32 mouse cellular contexts compared by ENCODE assay signal in the genomic region with DNA sequence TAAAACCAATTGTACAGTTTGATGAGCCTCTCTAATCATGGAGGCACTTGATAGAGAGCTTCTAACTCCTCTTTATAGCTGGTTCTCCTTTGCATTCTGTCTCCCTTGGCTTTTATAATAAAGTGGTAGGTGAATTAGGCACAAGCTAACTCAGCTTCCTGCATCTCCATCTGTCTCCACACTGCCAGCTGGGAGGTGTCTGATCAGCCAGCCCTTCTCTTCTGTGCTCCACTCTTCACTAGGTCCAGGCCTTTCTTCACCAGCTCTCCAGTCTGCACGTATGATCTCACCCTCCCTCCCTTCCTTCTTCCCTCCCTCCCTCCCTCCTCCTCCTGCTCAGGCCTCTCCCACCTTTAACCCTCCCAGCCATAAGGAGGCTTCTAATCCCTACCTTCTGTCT.
A peak's percentile ranks its signal among the peaks of the same experiment; 100 is the strongest.
DNase-seq lines count a peak whose midpoint lies in the region; ATAC-seq lines count a peak whose summit lies in the region.
"Had no signal": no experiment of that assay in that cellular context is flagged by ENCODE, and none has a peak within 500 bp of the region (broad histone marks: within the 10 kb centered on the region; RNA-seq: fewer than 3 reads in every experiment).

No protein-coding gene starts in this region.

- no peak for DNase-seq in forebrain, embryonic 14.5 days (ENCODE audit: low spot score)
- DNase-seq in layer of hippocampus, adult 18-20 months (ENCODE audit: low spot score in 2 of 2): peak; percentile 28 to 65
- DNase-seq in layer of hippocampus, adult 9-10 months (ENCODE audit: low spot score): no peak
- peak; percentile 10 for DNase-seq in right cerebral cortex, postnatal 25 days
- DNase-seq in right cerebral cortex, postnatal 14 days: no peak
- DNase-seq in retina, postnatal 1 day: peak; percentile 37
- no peak for DNase-seq in kidney, postnatal 10 days
- DNase-seq: adrenal gland, postnatal 36 days; cerebellum, adult 8-10 months; cerebellum, postnatal 36 days; embryo, embryonic 11 days; gastrocnemius, postnatal 25 days; heart, adult 2 months; heart, postnatal 36 days; kidney, adult 9 months; kidney, postnatal 25 days; left cerebral cortex, postnatal 4 days; lung, embryonic 14.5 days; thymus, adult 2 months; thymus, postnatal 4 days had no signal

- H3K4me2 ChIP-seq in forebrain, embryonic 14.5 days (ENCODE audit: low read length): no peak overlapping the region
- H3K4me2 ChIP-seq in forebrain, embryonic 16.5 days (ENCODE audit: low read length): no peak overlapping the region
- H3K4me2 ChIP-seq: embryonic facial prominence, embryonic 13.5 days; forebrain, embryonic 15.5 days; heart, embryonic 15.5 days; hindbrain, embryonic 14.5 days; limb, embryonic 15.5 days; lung, embryonic 14.5 days; midbrain, embryonic 15.5 days had no signal

- peak; percentile 46; the same call in 1 of the 2 replicates for ATAC-seq in forebrain, embryonic 14.5 days
- no peak for ATAC-seq in forebrain, embryonic 16.5 days
- ATAC-seq: CD4-positive, CD25-positive, alpha-beta regulatory T cell, adult 4 months; forebrain, embryonic 15.5 days; intestine, embryonic 16.5 days; midbrain, embryonic 15.5 days had no signal

- 35% methylated on average over 1 of the region's 1 CpGs for WGBS in forebrain, embryonic 14.5 days
- WGBS in forebrain, embryonic 16.5 days: 25% methylated on average over 1 of the region's 1 CpGs

- no peak overlapping the region for H3K4me3 ChIP-seq in forebrain, embryonic 14.5 days (ENCODE audit: low read depth, low read length)
- no peak overlapping the region for H3K4me3 ChIP-seq in forebrain, embryonic 16.5 days (replicated peaks; ENCODE audit: low read length)
- H3K4me3 ChIP-seq: embryonic facial prominence, embryonic 13.5 days; erythroblast, embryonic 14.5 days; forebrain, embryonic 15.5 days; heart, adult 2 months; heart, embryonic 15.5 days; limb, embryonic 15.5 days; midbrain, embryonic 15.5 days; myocyte had no signal

- no peaks in the 10 kb centered on the region for H3K4me1 ChIP-seq in forebrain, embryonic 14.5 days (ENCODE audit: control insufficient read depth, insufficient read depth, low read length)
- H3K4me1 ChIP-seq in forebrain, embryonic 16.5 days (replicated peaks; ENCODE audit: control insufficient read depth, insufficient read depth, low read length): 0 out of 2 replicates have a peak, but pooled peaks cover 2% of the 10 kb centered on the region
- H3K4me1 ChIP-seq: embryonic facial prominence, embryonic 13.5 days; forebrain, embryonic 15.5 days; heart, embryonic 15.5 days; limb, embryonic 15.5 days; midbrain, embryonic 15.5 days had no signal

- no peaks in the 10 kb centered on the region for H3K9me3 ChIP-seq in forebrain, embryonic 14.5 days (replicated peaks; ENCODE audit: control insufficient read depth, low read length)
- H3K9me3 ChIP-seq in forebrain, embryonic 16.5 days (ENCODE audit: control insufficient read depth, low read length): no peaks in the 10 kb centered on the region
- H3K9me3 ChIP-seq: embryonic facial prominence, embryonic 13.5 days; forebrain, embryonic 15.5 days; heart, embryonic 15.5 days; limb, embryonic 15.5 days; midbrain, embryonic 15.5 days had no signal

- H3K36me3 ChIP-seq in forebrain, embryonic 14.5 days (ENCODE audit: control insufficient read depth, insufficient read depth, low read length): no peaks in the 10 kb centered on the region
- no peaks in the 10 kb centered on the region for H3K36me3 ChIP-seq in forebrain, embryonic 16.5 days (ENCODE audit: control insufficient read depth, insufficient read depth)
- H3K36me3 ChIP-seq: embryonic facial prominence, embryonic 13.5 days; forebrain, embryonic 15.5 days; heart, embryonic 15.5 days; limb, embryonic 15.5 days; midbrain, embryonic 15.5 days had no signal

- H3K27me3 ChIP-seq in forebrain, embryonic 14.5 days (replicated peaks; ENCODE audit: control insufficient read depth, insufficient read depth, low read length): no peaks in the 10 kb centered on the region
- H3K27me3 ChIP-seq in forebrain, embryonic 16.5 days (replicated peaks; ENCODE audit: control insufficient read depth, insufficient read depth, low read length): no peaks in the 10 kb centered on the region
- H3K27me3 ChIP-seq: embryonic facial prominence, embryonic 13.5 days; forebrain, embryonic 15.5 days; heart, embryonic 15.5 days; limb, embryonic 15.5 days; midbrain, embryonic 15.5 days had no signal

- no peak overlapping the region for H3K27ac ChIP-seq in forebrain, embryonic 14.5 days (ENCODE audit: low read depth, low read length)
- no peak overlapping the region for H3K27ac ChIP-seq in forebrain, embryonic 16.5 days (ENCODE audit: low read length)
- H3K27ac ChIP-seq: embryonic facial prominence, embryonic 13.5 days; forebrain, embryonic 15.5 days; heart, adult 2 months; heart, embryonic 15.5 days; hindbrain, embryonic 14.5 days; limb, embryonic 15.5 days; liver, embryonic 14.5 days; midbrain, embryonic 15.5 days had no signal

- no peak overlapping the region for H3K9ac ChIP-seq in forebrain, embryonic 14.5 days (ENCODE audit: low read length)
- no peak overlapping the region for H3K9ac ChIP-seq in forebrain, embryonic 16.5 days (replicated peaks; ENCODE audit: low read depth, low read length)
- H3K9ac ChIP-seq: embryonic facial prominence, embryonic 13.5 days; forebrain, embryonic 15.5 days; heart, embryonic 15.5 days; hindbrain, embryonic 14.5 days; limb, embryonic 15.5 days; liver, embryonic 14.5 days; lung, embryonic 14.5 days; midbrain, embryonic 15.5 days had no signal

Comparison
In these comparisons a context has a peak if more than half of its experiments do, and no peak if none do; other contexts are left out.
1. DNase-seq: peak in layer of hippocampus, adult 18-20 months (2 of 2), right cerebral cortex, postnatal 25 days (single experiment) and retina, postnatal 1 day (single experiment); none in forebrain, embryonic 14.5 days (single experiment), layer of hippocampus, adult 9-10 months (single experiment), right cerebral cortex, postnatal 14 days (single experiment) and kidney, postnatal 10 days (single experiment).